In genomic region chr8:94983146-94983545, GRCm38 (mm10) we compare ENCODE assay signal across 8 mouse cellular contexts. TPM values are rescaled to one million over a fixed set of nuclear protein-coding genes. Genes with fewer than 3 reads are reported as not detected.
DNase-seq lines count a peak whose midpoint lies in the region; ATAC-seq and TF ChIP-seq lines count a peak whose summit lies in the region.
"Had no signal": no experiment of that assay in that cellular context is flagged by ENCODE, and none has a peak within 500 bp of the region (broad histone marks: within the 10 kb centered on the region; RNA-seq: fewer than 3 reads in every experiment).

No protein-coding gene starts in this region.

- H3K9me3 ChIP-seq in limb, embryonic 13.5 days = no peaks in the 10 kb centered on the region
- no peaks in the 10 kb centered on the region for H3K9me3 ChIP-seq in limb, embryonic 10.5 days (replicated peaks)
- H3K9me3 ChIP-seq in hindbrain, postnatal 0 days (ENCODE audit: low read length) = no peaks in the 10 kb centered on the region
- no peaks in the 10 kb centered on the region for H3K9me3 ChIP-seq in midbrain, embryonic 15.5 days

- DNase-seq in limb, embryonic 10.5 days (ENCODE audit: low spot score) = no peak
- DNase-seq in brain, embryonic 14.5 days (ENCODE audit: low read depth) = peak; percentile 61
- DNase-seq in hindbrain, postnatal 0 days (ENCODE audit: low spot score) = no peak
- DNase-seq in spleen, adult 18-20 months = no peak
- DNase-seq in adrenal gland, postnatal 25 days = no peak

- H3K9ac ChIP-seq in limb, embryonic 13.5 days = no peak overlapping the region
- H3K9ac ChIP-seq in hindbrain, postnatal 0 days (replicated peaks; ENCODE audit: low read length) = no peak overlapping the region
- no peak overlapping the region for H3K9ac ChIP-seq in midbrain, embryonic 15.5 days

- peak overlapping the region; percentile 23; the same call in 1 of the 2 replicates for H3K4me2 ChIP-seq in limb, embryonic 13.5 days (replicated peaks)
- H3K4me2 ChIP-seq in hindbrain, postnatal 0 days (ENCODE audit: low read depth, low read length) = peak overlapping the region; percentile 11; the same call in 1 of the 2 replicates
- no peak overlapping the region for H3K4me2 ChIP-seq in midbrain, embryonic 15.5 days

- no peak overlapping the region for H3K27ac ChIP-seq in limb, embryonic 13.5 days
- H3K27ac ChIP-seq in limb, embryonic 10.5 days = no peak overlapping the region; the same call in 1 of the 2 replicates
- H3K27ac ChIP-seq in hindbrain, postnatal 0 days = peak overlapping the region; percentile 80; the same call in 1 of the 2 replicates
- peak overlapping the region; percentile 62; the same call in 1 of the 2 replicates for H3K27ac ChIP-seq in midbrain, embryonic 15.5 days

- H3K4me1 ChIP-seq in limb, embryonic 13.5 days = peaks cover 29% of the 10 kb centered on the region
- peaks cover 32% of the 10 kb centered on the region for H3K4me1 ChIP-seq in limb, embryonic 10.5 days
- peaks cover 45% of the 10 kb centered on the region for H3K4me1 ChIP-seq in hindbrain, postnatal 0 days (ENCODE audit: insufficient read depth, low read length)
- peaks cover 60% of the 10 kb centered on the region for H3K4me1 ChIP-seq in midbrain, embryonic 15.5 days

- no peak for ATAC-seq in limb, embryonic 13.5 days (ENCODE audit: low FRiP score, low read depth)
- no peak for ATAC-seq in hindbrain, postnatal 0 days
- no peak for ATAC-seq in midbrain, embryonic 15.5 days (replicated peaks)

- TF ChIP-seq POLR2A in brain, embryonic 14.5 days (IDR thresholded peaks at IDR 0.05; ENCODE audit: borderline replicate concordance, extremely low read depth, insufficient read depth, insufficient read length, poor library complexity, severe bottlenecking) = no peak

- 21% methylated on average over 5 of the region's 5 CpGs for WGBS in limb, embryonic 13.5 days
- 25% methylated on average over 5 of the region's 5 CpGs for WGBS in limb, embryonic 10.5 days
- WGBS in hindbrain, postnatal 0 days = 7% methylated on average over 5 of the region's 5 CpGs
- 18% methylated on average over 5 of the region's 5 CpGs for WGBS in midbrain, embryonic 15.5 days

- peaks cover 5% of the 10 kb centered on the region for H3K27me3 ChIP-seq in limb, embryonic 13.5 days
- H3K27me3 ChIP-seq in limb, embryonic 10.5 days (ENCODE audit: low read depth, poor library complexity, severe bottlenecking) = peaks cover 31% of the 10 kb centered on the region
- H3K27me3 ChIP-seq in hindbrain, postnatal 0 days (ENCODE audit: insufficient read depth, low read length) = no peaks in the 10 kb centered on the region
- H3K27me3 ChIP-seq in midbrain, embryonic 15.5 days (replicated peaks) = no peaks in the 10 kb centered on the region
- H3K27me3 ChIP-seq: Patski had no signal

- no peak for TF ChIP-seq CTCF in brain, embryonic 14.5 days (IDR thresholded peaks at IDR 0.05; ENCODE audit: borderline replicate concordance, extremely low read depth, insufficient read depth, insufficient read length)
- no peak for TF ChIP-seq CTCF in hindbrain, postnatal 0 days (IDR thresholded peaks at IDR 0.05; ENCODE audit: low read depth)

- no peak overlapping the region for H3K4me3 ChIP-seq in limb, embryonic 13.5 days
- no peak overlapping the region for H3K4me3 ChIP-seq in limb, embryonic 10.5 days
- H3K4me3 ChIP-seq in hindbrain, postnatal 0 days (ENCODE audit: low read length) = no peak overlapping the region
- no peak overlapping the region for H3K4me3 ChIP-seq in midbrain, embryonic 15.5 days

- H3K36me3 ChIP-seq in limb, embryonic 13.5 days = no peaks in the 10 kb centered on the region
- no peaks in the 10 kb centered on the region for H3K36me3 ChIP-seq in limb, embryonic 10.5 days
- no peaks in the 10 kb centered on the region for H3K36me3 ChIP-seq in hindbrain, postnatal 0 days (ENCODE audit: insufficient read depth, low read length)
- no peaks in the 10 kb centered on the region for H3K36me3 ChIP-seq in midbrain, embryonic 15.5 days (replicated peaks)

RNA-seq across cellular contexts. Expression of gene Adgrg1, which starts 8.6 kb away (rescaled TPM):
- polyA plus RNA-seq in limb, embryonic 13.5 days (2015; fragmentation: Nextera tagmentation; extraction: Ambion mirVana) = 7.9 and 8.7 TPM in 2 replicates
- polyA plus RNA-seq in limb, embryonic 10.5 days (2016; fragmentation: Nextera tagmentation; extraction: Ambion mirVana) = 7.0 and 11.6 TPM in 2 replicates
- 468 and 636 TPM in 2 replicates for polyA plus RNA-seq in brain, embryonic 14.5 days (2012; rRNA removed)
- total RNA-seq in hindbrain, postnatal 0 days (2014; rRNA removed) = 236 and 284 TPM in 2 replicates
- polyA plus RNA-seq in hindbrain, postnatal 0 days (2015; fragmentation: Nextera tagmentation; extraction: Ambion mirVana) = 105 TPM in 2 replicates
- polyA plus RNA-seq in midbrain, embryonic 15.5 days (2015; fragmentation: Nextera tagmentation; extraction: Ambion mirVana) = 147 and 156 TPM in 2 replicates
- total RNA-seq in adrenal gland, postnatal 25 days (2021) = 11.7 and 20.7 TPM in 2 replicates

RNA-seq across cellular contexts. Expression of gene Adgrg3, which starts 34.3 kb away (rescaled TPM):
- 3.0 and 3.3 TPM in 2 replicates for polyA plus RNA-seq in limb, embryonic 13.5 days (2015; fragmentation: Nextera tagmentation; extraction: Ambion mirVana)
- polyA plus RNA-seq in limb, embryonic 10.5 days (2016; fragmentation: Nextera tagmentation; extraction: Ambion mirVana) = 3.4 and 4.2 TPM in 2 replicates
- polyA plus RNA-seq in brain, embryonic 14.5 days (2012; rRNA removed) = 2.1 and 3.0 TPM in 2 replicates
- 1.3 TPM in 2 replicates for total RNA-seq in hindbrain, postnatal 0 days (2014; rRNA removed)
- 0.52 and 0.54 TPM in 2 replicates for polyA plus RNA-seq in hindbrain, postnatal 0 days (2015; fragmentation: Nextera tagmentation; extraction: Ambion mirVana)
- 0.88 and 1.3 TPM in 2 replicates for polyA plus RNA-seq in midbrain, embryonic 15.5 days (2015; fragmentation: Nextera tagmentation; extraction: Ambion mirVana)
- 3.0 and 4.2 TPM in 2 replicates for total RNA-seq in adrenal gland, postnatal 25 days (2021)

RNA-seq across cellular contexts. Expression of gene Adgrg5, which starts 59.7 kb away (rescaled TPM):
- polyA plus RNA-seq in limb, embryonic 13.5 days (2015; fragmentation: Nextera tagmentation; extraction: Ambion mirVana) = 0.10 and 0.13 TPM in 2 replicates
- 0.18 and 0.74 TPM in 2 replicates for polyA plus RNA-seq in limb, embryonic 10.5 days (2016; fragmentation: Nextera tagmentation; extraction: Ambion mirVana)
- 0.27 and 0.28 TPM in 2 replicates for polyA plus RNA-seq in brain, embryonic 14.5 days (2012; rRNA removed)
- total RNA-seq in hindbrain, postnatal 0 days (2014; rRNA removed) = not detected in 2 replicates
- 0.11 TPM in 1 of 2 replicates, not detected in the other for polyA plus RNA-seq in hindbrain, postnatal 0 days (2015; fragmentation: Nextera tagmentation; extraction: Ambion mirVana)
- polyA plus RNA-seq in midbrain, embryonic 15.5 days (2015; fragmentation: Nextera tagmentation; extraction: Ambion mirVana) = 0.05 TPM in 1 of 2 replicates, not detected in the other
- total RNA-seq in adrenal gland, postnatal 25 days (2021) = 0.33 and 0.76 TPM in 2 replicates
- polyA plus RNA-seq: Patski had no signal

Comparison
In these comparisons a context has a peak if more than half of its experiments do, and no peak if none do; other contexts are left out.
1. H3K27ac ChIP-seq: peak in hindbrain, postnatal 0 days (single experiment) and midbrain, embryonic 15.5 days (single experiment); none in limb, embryonic 13.5 days (single experiment) and limb, embryonic 10.5 days (single experiment).